Mouse (Mus musculus) embryonic facial prominence, embryonic 13.5 days (tissue): ENCODE results near the gene Dhx36. TPM values are rescaled to one million over a fixed set of nuclear protein-coding genes. Genes with fewer than 3 reads are reported as not detected.

Experiments
- ATAC-seq: fragments of 200-750 bp; cut with Nextera tagmentation; 2 replicates; pipeline ENCODE4 v1.8.0; 2017; ENCODE audit warnings: low read depth; ENCODE audit not compliant: insufficient number of reproducible peaks, insufficient read depth, low FRiP score, low TSS enrichment
- H3K27ac ChIP-seq: fragments of 300-500 bp; sonication (generic); 2 replicates; pipeline ENCODE4 v1.5.1; 2015; ENCODE audit warnings: moderate library complexity, mild to moderate bottlenecking, inconsistent platforms
- H3K27me3 ChIP-seq: fragments of 300-500 bp; sonication (generic); 2 replicates; pipeline ENCODE4 v1.6.1; 2015; ENCODE audit warnings: mild to moderate bottlenecking, inconsistent platforms
- H3K36me3 ChIP-seq: fragments of 300-500 bp; sonication (generic); 2 replicates; pipeline ENCODE4 v1.6.1; 2015; ENCODE audit warnings: mild to moderate bottlenecking, inconsistent platforms
- H3K4me1 ChIP-seq: fragments of 300-500 bp; sonication (generic); 2 replicates; pipeline ENCODE4 v1.6.1; 2015; ENCODE audit warnings: inconsistent platforms
- H3K4me2 ChIP-seq: fragments of 300-500 bp; sonication (generic); 2 replicates; pipeline ENCODE4 v1.6.1; 2015; ENCODE audit warnings: moderate library complexity, mild to moderate bottlenecking, inconsistent platforms
- H3K4me3 ChIP-seq: fragments of 300-500 bp; sonication (generic); 2 replicates; pipeline ENCODE4 v1.5.1; 2015; ENCODE audit warnings: mild to moderate bottlenecking, inconsistent platforms
- H3K9ac ChIP-seq: fragments of 300-500 bp; sonication (generic); 2 replicates; pipeline ENCODE4 v1.6.1; 2015; ENCODE audit warnings: mild to moderate bottlenecking, inconsistent platforms
- H3K9me3 ChIP-seq: fragments of 300-500 bp; sonication (generic); 2 replicates; pipeline ENCODE4 v1.6.1; 2016; ENCODE audit warnings: inconsistent platforms
- WGBS: fragments of 180-500 bp; shearing (Covaris S2); methylation state at CpG from one replicate; pipeline ENCODE4 v1.1.7; 2015; ENCODE audit warnings: mixed read lengths; 5-methylcytosine and 5-hydroxymethylcytosine counted together
- polyA plus RNA-seq: library from polyadenylated mRNA; unstranded; fragments of >200 nt; fragmentation: Nextera tagmentation; extraction: Ambion mirVana; gene quantifications from 2 replicates; pipeline ENCODE4 v1.2.1, GENCODE M21; 2015

Dhx36 gene
- polyA plus RNA-seq, 1 experiment from 2014 or later = 41.0 TPM

- no peaks in the 10 kb centered on the region for H3K4me1 ChIP-seq
- no peak overlapping the region for H3K9ac ChIP-seq
- no peaks in the 10 kb centered on the region for H3K9me3 ChIP-seq
- no peak overlapping the region for H3K4me3 ChIP-seq
- no peaks in the 10 kb centered on the region for H3K27me3 ChIP-seq
- H3K27ac ChIP-seq = no peak overlapping the region
- H3K36me3 ChIP-seq = 0 out of 2 replicates have a peak, but pooled peaks cover 6% of the 10 kb centered on the region
- WGBS = 93% methylated on average over 6 of the region's 6 CpGs
- H3K4me2 ChIP-seq = no peak overlapping the region
- no peak for ATAC-seq
Measured at GRCm38 (mm10) chr3:62418387-62419138, 88.2 kb downstream of the Dhx36 start.

Other genes starting within 250 kb of the Dhx36 start
- 14.4 and 17.9 TPM in 2 replicates for gene Arhgef26, start 168.7 kb downstream of the Dhx36 start, polyA plus RNA-seq
- gene Gpr149, start 98.1 kb upstream of the Dhx36 start, polyA plus RNA-seq = 0.30 and 1.2 TPM in 2 replicates